Mouse (Mus musculus) megakaryocyte progenitor cell, adult 5-6 weeks (primary cell): Measurements from ENCODE around the gene Dusp15. TPM values are rescaled to one million over a fixed set of nuclear protein-coding genes. Genes with fewer than 3 reads are reported as not detected.

ENCODE experiments used
- ATAC-seq: replicated peaks from 2 replicates; pipeline ENCODE4 v1.8.0; 2016; ENCODE audit warnings: mild to moderate bottlenecking, moderate TSS enrichment, inconsistent platforms; ENCODE audit not compliant: poor library complexity
- total RNA-seq, 2 experiments: library from RNA; stranded (forward) in 1 of 2; stranded (reverse) in 1 of 2; fragments of 157-497, 149-512 nt in 1 of 2; fragments of 200-1000 nt in 1 of 2; gene quantifications; 2 replicates each; pipeline versions ENCODE4 v1.2.3 to v1.2.4; 2015 to 2017

Gene Dusp15
- total RNA-seq, 2 experiments from 2014 or later, result not detected

DNA sequence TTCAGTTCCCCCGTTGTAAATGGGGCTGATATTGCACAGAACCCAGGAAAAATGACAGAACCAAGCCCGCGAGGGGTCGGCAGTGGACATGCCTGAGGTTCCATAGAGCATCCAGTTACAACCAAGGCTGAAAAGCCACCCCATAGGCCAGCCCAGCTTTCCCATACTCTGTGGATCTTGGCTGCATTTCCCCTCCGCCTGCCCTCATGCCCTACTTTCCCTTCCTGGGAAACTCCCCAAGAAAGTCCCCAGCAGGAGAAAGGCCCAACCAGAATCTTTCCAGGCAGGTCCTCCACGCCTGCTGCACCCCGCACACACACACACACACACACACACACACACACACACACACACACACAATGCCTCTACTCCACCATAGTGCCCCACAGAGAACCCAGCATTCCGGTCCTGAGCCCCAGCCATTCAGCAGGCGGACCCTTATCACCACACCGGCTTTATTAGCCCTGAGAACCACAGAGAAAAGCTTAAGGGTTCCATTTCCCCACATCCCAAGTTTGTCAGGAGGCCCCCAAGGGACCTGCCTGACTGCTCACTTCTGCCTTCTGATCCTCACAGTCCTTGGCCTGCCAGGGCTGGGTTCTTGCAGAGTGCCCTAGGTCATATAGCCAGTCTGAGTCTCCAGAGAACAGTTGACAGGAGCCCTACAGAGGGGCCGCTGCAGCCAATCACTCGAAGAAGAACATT, 19.9 kb downstream of the Dusp15 start:
- no peak for ATAC-seq

DNA sequence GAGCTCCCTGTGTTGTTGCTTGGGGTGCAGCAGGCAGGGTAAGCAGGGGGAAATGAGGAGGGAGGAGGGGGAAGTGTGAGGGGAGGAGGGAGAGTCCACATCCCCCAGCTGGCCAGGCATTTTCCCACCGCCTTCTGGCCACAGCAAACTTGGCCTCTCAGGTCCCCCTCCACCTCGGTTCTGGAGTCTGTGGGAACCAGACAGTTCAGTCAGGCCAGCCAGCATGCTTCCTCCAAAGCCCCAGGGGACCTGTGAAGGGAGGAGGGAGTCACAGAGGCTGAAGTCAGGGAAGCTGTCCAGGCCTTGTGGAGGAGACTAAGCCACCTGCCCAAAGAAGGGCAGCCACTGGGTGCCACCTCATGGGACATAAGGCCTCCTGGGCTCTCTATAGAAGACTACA, 21.2 kb downstream of the Dusp15 start:
- no peak for ATAC-seq

DNA sequence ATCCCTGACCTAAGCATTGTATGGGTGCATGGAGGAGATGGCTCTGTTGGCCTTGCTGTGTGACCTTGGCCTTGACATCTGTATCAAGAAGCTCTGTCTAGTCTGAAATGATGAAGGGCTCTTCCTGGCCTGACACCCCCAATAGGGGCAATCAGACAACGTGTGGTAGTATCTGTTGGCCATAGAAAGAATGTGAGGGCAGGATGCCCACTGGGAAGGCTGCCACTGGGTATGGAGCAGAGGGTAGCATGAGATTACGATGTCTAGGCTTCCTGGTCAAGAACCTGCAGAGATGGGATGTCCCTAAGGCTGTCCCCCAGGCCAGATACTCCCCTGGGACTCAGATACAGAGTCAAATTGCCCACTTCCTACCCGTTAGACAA, 22.5 kb downstream of the Dusp15 start:
- ATAC-seq, result no peak

DNA sequence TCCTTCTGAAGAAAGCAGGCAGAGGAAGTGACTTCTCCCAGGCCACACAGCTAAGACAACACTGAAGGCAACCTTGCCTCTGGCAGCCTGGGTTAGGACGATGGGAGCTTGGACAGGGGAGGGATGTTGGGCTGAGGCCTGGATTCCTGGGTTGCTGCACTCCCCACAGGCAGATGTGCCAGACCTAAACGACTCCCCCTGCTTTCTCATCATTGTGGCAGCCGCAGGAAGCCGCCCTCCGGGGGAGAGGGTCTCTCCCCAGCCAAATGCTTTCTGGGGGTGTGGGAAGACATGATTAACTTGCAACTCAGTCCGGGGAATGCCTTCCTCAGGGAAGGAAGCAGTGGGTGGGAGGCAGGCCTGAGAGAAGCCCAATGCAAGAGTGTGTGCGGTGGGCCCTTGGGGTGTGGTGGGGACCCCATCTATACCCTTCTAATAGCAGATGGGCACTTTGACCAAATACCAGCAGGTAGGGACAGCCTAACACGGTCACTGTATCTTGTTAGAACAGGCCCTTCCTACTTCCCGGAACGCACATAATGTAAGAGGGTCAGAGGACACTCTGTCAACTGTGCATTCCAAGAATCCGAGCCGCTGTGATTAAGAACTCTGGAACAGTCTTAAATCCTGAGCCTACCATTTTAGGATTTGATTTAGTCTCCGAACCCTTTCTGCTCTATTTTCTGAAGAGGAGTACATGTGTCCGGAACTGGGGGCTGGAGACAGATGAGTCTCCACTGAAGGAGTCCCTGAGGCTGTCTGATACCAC, 23.1 kb downstream of the Dusp15 start:
- no peak for ATAC-seq

DNA sequence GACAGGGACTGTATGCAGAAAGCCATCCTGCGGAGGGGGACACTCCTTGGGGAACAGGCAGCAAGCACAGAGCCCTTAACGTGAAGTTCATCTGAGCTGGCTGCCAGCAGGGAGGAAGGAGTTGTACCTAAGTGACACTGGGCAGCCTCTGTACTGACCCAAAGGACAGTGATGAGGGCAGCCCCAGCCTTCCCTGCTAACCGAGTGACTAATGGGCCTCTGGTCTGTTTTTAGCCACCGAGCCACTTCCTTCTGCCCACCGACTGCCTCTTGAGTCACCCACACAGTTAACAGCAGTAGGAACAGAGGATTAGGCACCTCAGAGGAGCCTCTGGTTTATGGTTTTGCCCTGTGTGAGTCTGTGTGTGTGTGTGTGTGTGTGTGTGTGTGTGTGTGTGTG, 24.1 kb downstream of the Dusp15 start:
- peak; percentile 53 for ATAC-seq

DNA sequence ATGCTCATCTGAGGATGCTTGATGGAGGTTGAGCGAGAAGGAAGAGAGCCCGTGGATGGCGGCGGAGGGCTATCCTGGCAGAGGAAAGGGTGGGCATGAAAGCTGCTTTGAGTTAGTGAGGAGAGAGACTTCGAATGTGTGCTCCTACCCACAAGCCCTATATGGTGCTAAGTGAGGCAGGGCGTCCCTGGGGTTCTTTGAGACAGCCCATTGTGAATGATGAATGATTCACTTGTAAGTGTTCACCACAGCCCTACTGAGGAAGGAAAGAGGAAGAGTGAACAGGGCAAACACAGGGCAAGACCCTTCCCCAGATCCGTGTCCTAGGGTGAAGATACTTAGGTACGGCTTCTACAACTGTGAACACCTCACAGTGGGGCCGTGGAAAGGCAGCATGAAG, 24.6 kb downstream of the Dusp15 start:
- ATAC-seq, result no peak

DNA sequence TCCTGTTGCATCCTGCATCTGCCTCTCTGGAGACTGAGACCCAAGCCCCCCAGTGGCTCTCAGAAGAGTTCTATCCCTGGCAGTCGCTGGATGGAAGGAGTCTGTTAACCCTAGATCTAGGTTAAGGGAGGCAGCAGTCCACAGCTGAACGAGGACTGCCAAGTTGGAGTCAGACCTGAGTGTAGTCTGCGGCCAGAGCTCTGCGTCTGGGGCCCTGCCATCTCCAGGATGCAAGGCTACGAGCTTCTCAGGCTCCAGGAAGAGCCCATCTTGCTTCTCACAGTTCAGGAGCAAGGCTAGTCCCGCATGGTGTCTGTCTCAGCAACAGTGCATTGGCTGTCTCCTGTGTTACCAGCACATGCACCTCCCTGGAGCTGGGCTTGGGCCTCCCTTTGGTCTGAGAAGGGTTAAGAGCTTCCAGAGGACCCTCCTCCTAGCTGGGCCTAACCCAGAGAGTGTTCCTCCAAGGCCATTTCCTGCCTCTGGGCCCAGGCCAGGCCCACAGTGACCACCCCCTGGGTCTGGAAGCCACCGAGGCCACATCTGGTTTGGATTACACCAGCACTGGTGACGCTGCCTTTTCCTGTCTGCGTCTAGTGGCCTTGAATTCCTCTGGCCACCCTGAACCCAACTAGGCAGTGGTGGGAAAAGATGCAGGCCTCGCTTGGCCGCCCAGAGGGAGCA, 26.2 kb downstream of the Dusp15 start:
- peak; percentile 75 for ATAC-seq

DNA sequence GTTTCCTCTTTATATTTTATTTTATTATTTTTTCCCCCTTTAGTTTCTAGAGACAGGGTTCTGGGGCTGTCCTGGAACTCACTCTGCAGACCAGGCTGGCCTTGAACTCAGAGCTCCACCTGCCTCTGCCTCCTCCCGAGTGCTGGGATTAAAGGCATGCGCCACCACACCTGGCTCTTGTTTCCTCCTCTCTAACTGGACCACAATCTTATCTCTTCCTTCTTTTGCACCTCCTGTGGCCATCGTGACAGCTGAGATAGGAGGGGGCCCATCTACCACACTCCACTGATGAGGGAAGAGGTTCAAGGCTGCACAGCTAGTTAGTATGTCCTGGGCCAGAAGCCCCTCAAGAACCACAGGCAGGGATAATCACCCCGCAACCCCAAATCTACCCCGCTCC, 27.0 kb downstream of the Dusp15 start:
- no peak for ATAC-seq

DNA sequence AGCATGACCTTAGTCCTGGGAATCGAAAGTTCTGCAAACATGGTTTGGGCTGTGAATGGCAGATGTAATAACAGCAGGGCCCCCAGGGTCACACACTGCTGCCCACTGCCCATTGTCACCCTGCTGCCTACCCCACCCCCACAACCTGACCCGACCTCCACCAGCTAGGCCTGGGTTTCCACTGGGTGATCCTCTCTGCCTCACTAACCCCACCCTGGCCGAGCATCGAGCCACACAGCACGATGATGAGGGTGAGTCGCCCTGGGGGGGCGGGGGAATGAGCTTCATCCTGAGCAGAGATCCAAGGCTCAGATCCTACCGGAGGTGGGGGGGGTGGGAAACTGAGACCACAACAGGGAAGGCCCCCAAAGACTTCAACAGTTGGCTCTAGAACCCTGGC, 27.4 kb downstream of the Dusp15 start:
- no peak for ATAC-seq

DNA sequence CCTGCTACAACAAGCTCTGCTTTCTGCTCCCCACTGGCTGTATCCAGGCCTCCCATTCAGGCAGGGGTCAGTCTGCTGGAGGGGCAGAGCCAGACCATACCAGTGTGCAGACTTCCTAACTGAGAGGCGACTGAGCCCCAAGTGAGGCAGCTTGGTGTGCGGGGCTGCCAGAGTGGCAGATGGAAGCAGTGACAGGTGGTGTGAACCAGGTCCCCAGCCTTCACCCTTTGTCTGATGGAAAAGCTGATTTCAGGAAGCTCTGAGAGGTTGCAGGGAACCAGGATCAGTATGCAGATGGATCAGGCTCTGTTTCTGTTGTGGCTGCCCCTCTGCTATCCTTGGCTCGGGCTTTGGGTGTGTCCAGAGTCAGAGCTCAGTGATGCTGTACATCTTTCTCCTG, 27.9 kb downstream of the Dusp15 start:
- ATAC-seq, result no peak

DNA sequence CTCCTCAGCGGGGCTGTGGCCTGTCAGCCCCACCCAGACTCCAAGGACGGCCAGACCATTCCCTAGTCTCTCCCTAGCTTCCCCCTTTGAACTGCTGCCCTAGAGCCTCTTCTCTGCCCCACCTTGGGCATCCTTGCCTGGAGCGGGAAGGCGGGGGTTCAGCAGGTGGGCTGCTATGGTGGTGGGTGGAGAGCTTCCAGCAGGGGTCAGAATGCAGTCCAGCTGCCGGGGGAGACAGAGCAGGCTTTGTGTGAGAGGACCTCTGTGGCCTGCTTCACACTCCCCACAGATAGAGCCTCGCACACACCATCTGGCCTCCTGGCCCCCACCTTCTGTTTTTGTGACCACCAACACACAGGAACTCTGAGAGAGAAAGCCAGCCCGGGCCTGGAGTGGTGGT, 29.1 kb downstream of the Dusp15 start:
- no peak for ATAC-seq

DNA sequence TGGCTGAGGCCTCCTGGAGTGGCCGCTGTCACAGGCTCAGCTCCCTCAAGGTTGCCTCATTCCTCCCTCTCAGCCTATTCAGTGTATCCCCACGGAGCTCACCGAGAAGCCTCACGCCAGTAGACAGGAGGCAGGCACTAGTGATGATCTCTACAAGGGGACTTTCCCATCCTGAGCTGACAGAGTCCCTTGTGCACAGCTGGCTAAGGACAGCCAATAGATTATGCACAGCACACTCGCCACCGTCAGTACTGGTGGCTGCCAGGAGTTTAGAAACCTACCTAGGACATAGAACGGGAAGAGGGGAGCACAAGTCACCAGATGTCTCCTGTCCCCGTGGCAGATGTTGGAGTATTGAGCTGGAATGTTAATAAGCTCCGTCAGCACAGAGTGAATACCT, 33.8 kb downstream of the Dusp15 start:
- ATAC-seq, result no peak

DNA sequence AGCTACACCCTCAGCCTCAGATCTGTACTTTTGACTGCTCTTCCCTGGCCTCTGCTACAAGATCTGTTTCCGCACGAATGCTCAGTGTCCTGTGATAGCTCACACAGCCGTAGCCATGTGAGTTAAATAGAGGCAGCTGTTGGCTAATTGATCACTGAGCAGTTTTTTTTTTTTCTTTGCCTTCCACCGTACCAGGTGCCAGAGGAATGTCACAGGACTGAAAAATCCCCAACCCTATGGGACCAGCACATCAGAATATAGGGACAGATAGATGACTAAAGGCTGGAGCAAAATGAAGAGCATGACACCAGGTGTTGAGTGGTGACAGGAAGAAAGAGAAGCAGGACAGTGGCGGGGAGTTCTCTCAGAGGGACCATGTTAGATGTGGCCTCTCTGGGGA, 35.4 kb downstream of the Dusp15 start:
- no peak for ATAC-seq

DNA sequence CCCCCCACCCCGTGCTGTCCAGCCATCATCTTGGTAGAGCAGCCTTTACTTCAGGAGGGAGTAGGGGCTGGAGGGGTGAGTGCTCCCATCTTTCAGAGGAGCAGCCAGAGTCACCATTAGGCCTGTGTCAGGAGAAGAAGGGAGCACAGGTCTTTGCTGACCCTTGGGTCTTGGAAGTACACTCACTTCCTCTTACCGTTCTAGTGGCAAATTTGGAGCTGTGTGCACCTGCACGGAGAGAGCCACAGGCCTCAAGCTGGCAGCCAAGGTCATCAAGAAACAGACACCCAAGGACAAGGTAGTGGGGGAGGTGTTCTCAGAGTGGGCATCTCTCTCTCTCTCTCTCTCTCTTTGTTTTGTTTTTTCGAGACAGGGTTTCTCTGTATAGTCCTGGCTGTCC, 36.0 kb downstream of the Dusp15 start:
- ATAC-seq, result no peak

DNA sequence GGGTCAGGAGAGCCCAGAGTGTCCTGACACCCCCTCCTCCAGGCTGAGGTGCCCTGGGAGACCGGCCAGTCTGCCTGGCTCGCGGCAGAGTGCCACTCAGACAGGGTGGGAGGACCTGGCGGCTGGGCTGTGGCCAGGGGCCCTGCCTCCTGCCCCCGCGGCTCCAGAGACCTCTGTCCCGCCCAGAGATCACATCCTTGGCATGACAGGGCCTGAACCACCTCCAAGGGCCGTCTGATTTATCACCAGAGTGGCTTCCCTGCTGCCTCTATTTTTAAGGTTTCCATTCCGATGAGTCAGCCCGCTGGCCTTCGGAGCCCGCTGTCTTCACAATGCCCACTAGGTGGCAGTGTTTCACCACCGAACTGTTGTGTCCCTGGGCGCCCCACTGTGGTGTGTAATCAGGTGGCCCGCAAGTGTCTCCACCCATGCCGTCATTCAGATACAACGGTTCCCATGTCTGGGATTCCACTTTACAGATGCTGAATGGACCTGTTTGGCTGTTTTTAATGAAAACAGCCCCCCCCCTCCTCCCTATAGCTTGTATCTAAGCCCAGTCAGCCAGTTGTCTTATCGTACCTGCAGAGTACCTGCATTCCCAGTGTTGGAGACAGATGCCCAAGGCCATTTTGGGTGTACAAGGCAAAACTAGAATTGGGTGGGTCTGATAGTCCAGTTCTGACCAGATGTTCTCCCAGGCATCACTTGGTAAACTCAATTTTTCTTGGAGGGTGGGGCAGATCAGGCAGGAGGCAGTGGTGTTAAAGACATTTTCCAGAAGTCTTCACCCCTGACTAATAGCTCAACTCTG, 37.0 kb downstream of the Dusp15 start:
- peak; percentile 96 for ATAC-seq

DNA sequence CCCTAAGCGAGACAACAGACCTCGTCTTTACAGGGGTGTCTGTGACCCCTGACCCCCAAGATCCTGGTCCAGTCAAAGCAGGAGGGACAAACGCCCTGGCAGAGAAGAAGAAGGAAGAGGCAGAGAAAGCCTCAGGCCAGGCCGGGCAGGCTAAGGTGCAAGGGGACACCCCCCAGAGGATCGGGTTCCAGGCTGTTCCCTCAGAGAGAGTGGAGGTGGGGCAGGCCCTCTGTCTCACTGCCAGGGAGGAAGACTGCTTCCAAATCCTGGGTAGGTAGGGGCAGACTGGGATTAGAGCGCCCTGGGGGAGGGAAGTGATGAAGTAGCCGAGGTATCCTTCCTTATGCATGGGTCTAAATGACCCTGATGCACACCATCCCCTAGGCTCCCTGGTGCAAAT, 38.0 kb downstream of the Dusp15 start:
- ATAC-seq, result no peak

DNA sequence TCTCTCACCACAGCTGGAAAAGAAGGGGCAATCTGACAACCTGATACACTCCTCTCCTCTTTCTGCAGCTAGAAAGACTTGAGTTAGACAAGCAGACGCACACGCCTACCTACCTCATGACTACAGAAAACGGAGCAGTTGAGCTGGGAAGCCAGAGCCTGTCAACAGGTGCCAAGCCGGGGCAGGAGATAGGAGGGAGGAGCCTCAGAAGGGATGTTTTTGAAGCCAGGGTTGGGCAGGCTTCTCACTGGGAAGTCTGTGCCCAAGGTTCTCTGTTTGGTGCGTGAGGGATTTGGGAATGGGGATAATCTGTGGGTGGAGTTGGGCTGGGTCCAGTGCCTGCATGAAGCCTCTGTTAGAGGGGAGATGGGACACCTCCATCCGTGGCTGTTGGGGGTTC, 40.1 kb downstream of the Dusp15 start:
- no peak for ATAC-seq

DNA sequence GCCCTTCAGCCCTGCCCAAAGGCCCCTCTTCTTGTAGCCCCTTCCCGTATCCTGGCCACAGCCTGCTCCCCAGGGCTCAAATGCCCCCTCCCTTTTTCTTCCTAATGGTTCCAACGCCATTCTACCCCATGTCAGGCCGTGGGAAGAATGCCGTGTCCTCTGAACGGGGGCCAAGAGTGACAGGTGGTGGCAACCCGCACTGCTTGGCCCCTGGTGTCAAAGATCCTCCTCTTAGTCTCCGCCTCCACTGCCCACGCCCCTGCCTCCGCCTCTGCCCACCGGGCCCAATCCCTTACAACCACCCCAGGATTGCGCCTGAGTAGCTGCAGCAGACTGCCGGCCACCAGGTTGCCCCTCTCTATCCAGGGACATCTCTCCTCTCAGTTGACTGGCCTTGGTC, 40.5 kb downstream of the Dusp15 start, which contains the start of gene Mylk2:
Mylk2 (plus strand) TSS at position 322 of the 400 bp plus-strand sequence.
- ATAC-seq, result no peak

DNA sequence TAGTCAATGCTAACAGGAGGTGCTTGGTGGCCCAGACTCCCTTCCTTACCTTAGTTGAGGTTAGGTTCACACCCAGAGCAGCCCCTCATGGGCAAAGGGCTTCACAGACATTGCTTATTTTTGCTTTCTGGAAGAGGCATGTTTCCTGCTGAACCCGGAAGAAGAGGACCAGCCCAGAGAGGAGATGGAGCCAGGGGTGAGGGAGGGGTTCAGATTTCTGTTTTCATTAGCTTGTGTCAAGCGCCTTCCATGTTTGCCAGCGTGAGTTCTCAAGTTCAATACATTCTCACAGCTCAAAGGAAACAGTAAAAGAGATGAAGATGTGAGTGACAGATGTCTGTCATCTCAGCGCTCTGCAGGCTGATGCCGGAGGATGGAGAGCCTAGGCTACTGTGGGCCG, 41.6 kb downstream of the Dusp15 start:
- ATAC-seq, result no peak

DNA sequence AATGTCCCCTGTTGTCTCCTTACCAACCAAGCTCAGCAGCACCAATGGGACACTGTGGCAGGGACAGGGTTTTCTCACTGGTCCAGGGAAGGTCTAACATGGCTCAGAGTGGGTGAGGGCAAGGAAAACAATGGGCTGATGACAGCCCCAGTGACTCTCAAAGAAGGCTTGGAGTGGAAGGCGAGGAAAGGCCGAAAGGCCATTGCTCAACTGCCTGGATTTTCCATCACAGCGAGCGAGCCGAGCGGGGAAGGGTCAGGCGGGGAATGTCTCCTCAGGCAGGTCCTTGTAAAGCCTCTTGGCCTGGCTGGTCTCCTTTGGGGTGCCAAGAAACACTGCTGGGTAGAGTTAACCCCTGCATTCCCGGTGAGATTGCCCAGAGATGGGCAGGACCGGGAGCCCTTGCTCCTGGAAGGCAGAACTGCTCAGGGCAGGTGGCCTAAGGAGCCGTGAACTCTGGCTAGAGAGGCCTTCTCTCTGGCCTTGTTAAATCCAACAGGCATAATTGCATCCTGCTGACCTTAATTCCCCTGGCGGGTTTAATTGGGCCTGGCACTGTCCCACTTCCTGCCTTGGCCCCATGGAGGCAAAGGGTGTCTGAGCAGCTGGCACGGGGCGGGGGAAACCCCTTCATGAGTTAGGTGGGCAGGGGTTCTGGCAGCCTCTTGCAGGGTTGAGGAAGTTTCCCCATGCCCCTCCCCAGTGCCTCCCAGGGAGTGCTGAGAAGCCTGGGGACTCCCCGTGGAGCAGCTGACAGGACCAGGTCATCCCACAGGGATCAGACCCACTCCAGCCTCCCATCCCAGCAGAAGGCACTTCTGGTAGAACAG, 44.2 kb downstream of the Dusp15 start:
- no peak for ATAC-seq
